Mouse (Mus musculus): ENCODE measurements around the gene Olfml2b. TPM values are rescaled to one million over a fixed set of nuclear protein-coding genes. Genes with fewer than 3 reads are reported as not detected.

Olfml2b gene
- polyA plus RNA-seq (2015; fragmentation: Illumina TruSeq; extraction: RNeasy Lipid Tissue Mini Kit (QIAGEN cat#74804); ENCODE audit: low read depth, low replicate concordance): 7.2 TPM

DNA sequence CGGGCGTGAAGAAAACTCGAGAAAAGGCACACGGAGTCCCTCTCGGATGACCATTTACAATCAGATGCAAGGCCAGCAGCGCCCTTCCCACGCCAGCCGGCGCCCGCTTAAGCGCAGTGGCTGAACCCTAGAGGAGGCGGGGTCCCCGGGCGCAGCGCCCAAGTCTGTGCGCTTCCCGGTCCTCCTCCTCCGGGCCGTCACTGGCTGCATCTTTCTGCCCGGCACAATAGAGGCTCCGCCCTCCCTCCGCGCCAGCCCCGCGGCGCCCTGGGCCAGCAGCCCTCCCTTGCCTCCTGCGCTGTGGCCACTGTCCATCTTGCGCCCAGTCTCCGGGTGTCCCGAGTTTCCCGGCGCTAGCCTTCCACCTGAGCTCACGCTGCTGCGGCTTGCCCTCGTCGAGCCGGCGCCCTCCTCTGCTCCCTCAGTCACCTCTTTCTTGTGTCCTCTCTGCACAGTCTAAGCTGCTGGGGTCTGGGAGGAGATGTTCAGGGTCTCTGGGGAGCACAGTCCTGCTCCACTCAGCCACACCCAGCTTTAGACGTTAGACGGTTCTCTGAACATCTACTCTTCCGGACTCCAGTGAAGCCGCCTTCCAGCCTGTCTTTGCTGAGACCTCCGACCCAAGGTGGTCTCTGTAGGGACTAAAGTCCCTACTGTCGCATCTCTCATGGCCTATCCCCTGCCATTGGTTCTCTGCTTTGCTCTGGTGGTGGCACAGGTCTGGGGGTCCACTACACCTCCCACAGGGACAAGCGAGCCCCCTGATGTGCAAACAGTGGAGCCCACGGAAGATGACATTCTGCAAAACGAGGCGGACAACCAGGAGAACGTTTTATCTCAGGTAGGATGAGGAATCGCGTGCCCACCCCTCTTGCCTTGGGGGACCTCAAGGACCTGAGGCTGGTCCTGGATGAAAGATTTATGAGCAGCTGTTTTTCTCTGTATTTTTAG is at the start of gene Olfml2b:
TSS of gene Olfml2b (plus strand) at position 278 of the 951 bp plus-strand sequence.

Other genes with a start within 250 kb of the Olfml2b start
- gene Nos1ap, start 54.7 kb upstream of the Olfml2b start, polyA plus RNA-seq (2015; fragmentation: Illumina TruSeq; extraction: RNeasy Lipid Tissue Mini Kit (QIAGEN cat#74804); ENCODE audit: low read depth, low replicate concordance): 116 TPM
- 30.0 TPM for gene Atf6, start 223.2 kb downstream of the Olfml2b start, polyA plus RNA-seq (2015; fragmentation: Illumina TruSeq; extraction: RNeasy Lipid Tissue Mini Kit (QIAGEN cat#74804); ENCODE audit: low read depth, low replicate concordance)
- not detected for gene Gm26620, start 240.5 kb downstream of the Olfml2b start, polyA plus RNA-seq (2015; fragmentation: Illumina TruSeq; extraction: RNeasy Lipid Tissue Mini Kit (QIAGEN cat#74804); ENCODE audit: low read depth, low replicate concordance)
- gene Dusp12, start 241.0 kb downstream of the Olfml2b start, polyA plus RNA-seq (2015; fragmentation: Illumina TruSeq; extraction: RNeasy Lipid Tissue Mini Kit (QIAGEN cat#74804); ENCODE audit: low read depth, low replicate concordance): 26.2 TPM